Mouse (Mus musculus) left cerebral cortex, postnatal 4 days (tissue): ENCODE data around the gene Lmtk2. TPM values are rescaled to one million over a fixed set of nuclear protein-coding genes. Genes with fewer than 3 reads are reported as not detected.

Experiments
- DNase-seq: peaks from one replicate; pipeline ENCODE4 v3.0.0-alpha.2; 2022
- intact Hi-C: fragments of 180-260 bp; cut with DNase I; formaldehyde crosslinking; loops from one replicate; pipeline ENCODE4 v1.15.1; 2025
- total RNA-seq, 2 experiments: library from RNA; stranded (reverse); gene quantifications; 2 replicates each; pipeline ENCODE4 v1.2.3; 2021

The Lmtk2 gene
- total RNA-seq, 2 experiments from 2014 or later: 87.1 to 89.8 TPM

GRCm38 (mm10) chr5:144206069-144206468 lies 105.8 kb downstream of the Lmtk2 start:
- DNase-seq: no peak
- intact Hi-C loops: loop anchor here (10.0 kb wide), 1 partner anchor 529 kb away; no protein-coding TSS in a partner anchor

GRCm38 (mm10) chr5:144207478-144207877 lies 107.2 kb downstream of the Lmtk2 start:
- intact Hi-C loops: loop anchor here (10.0 kb wide), 1 partner anchor 527 kb away; no protein-coding TSS in a partner anchor
- peak; percentile 50 for DNase-seq

GRCm38 (mm10) chr5:144214453-144214852 lies 114.2 kb downstream of the Lmtk2 start:
- intact Hi-C loops: no loop called here

GRCm38 (mm10) chr5:144215992-144216391 lies 115.8 kb downstream of the Lmtk2 start:
- no peak for DNase-seq
- intact Hi-C loops: no loop called here

More at GRCm38 (mm10) chr5:144214453-144214852, 114.2 kb downstream of the Lmtk2 start:
- DNase-seq: peak; percentile 76

- intact Hi-C loops: no loop called here
- DNase-seq: no peak
Observed at GRCm38 (mm10) chr5:144218061-144218460, 117.8 kb downstream of the Lmtk2 start.

GRCm38 (mm10) chr5:144219306-144219705 lies 119.1 kb downstream of the Lmtk2 start:
- intact Hi-C loops: no loop called here
- DNase-seq: no peak

- intact Hi-C loops: no loop called here
- no peak for DNase-seq
Observed at GRCm38 (mm10) chr5:144219936-144220335, 119.7 kb downstream of the Lmtk2 start.

- intact Hi-C loops: no loop called here
- DNase-seq: no peak
Observed at GRCm38 (mm10) chr5:144221305-144221704, 121.1 kb downstream of the Lmtk2 start.

GRCm38 (mm10) chr5:144222811-144223502 lies 122.7 kb downstream of the Lmtk2 start:
- DNase-seq: peak; percentile 68
- intact Hi-C loops: no loop called here

GRCm38 (mm10) chr5:144223503-144223862 lies 123.2 kb downstream of the Lmtk2 start, which contains the start of gene Tecpr1:
Gene Tecpr1, minus strand, starts transcription at chr5:144223615.
- intact Hi-C loops: no loop called here
- DNase-seq: peak; percentile 95

GRCm38 (mm10) chr5:144223899-144224816 lies 123.9 kb downstream of the Lmtk2 start:
- intact Hi-C loops: no loop called here
- no peak for DNase-seq

- no peak for DNase-seq
- intact Hi-C loops: no loop called here
Observed at GRCm38 (mm10) chr5:144226220-144226619, 126.0 kb downstream of the Lmtk2 start.

- DNase-seq: no peak
- intact Hi-C loops: no loop called here
Observed at GRCm38 (mm10) chr5:144230216-144230615, 130.0 kb downstream of the Lmtk2 start.

GRCm38 (mm10) chr5:144231410-144231809 lies 131.2 kb downstream of the Lmtk2 start:
- intact Hi-C loops: no loop called here
- DNase-seq: no peak

GRCm38 (mm10) chr5:144232531-144232930 lies 132.3 kb downstream of the Lmtk2 start:
- intact Hi-C loops: no loop called here

GRCm38 (mm10) chr5:144234222-144234621 lies 134.0 kb downstream of the Lmtk2 start:
- intact Hi-C loops: no loop called here
- DNase-seq: no peak

More at GRCm38 (mm10) chr5:144232531-144232930, 132.3 kb downstream of the Lmtk2 start:
- no peak for DNase-seq

GRCm38 (mm10) chr5:144234714-144235113 lies 134.5 kb downstream of the Lmtk2 start:
- DNase-seq: no peak
- intact Hi-C loops: no loop called here
